Mouse (Mus musculus): ENCODE data around the gene Dlg1.
A peak's percentile ranks its signal among the peaks of the same experiment; 100 is the strongest.

The Dlg1 gene

DNA sequence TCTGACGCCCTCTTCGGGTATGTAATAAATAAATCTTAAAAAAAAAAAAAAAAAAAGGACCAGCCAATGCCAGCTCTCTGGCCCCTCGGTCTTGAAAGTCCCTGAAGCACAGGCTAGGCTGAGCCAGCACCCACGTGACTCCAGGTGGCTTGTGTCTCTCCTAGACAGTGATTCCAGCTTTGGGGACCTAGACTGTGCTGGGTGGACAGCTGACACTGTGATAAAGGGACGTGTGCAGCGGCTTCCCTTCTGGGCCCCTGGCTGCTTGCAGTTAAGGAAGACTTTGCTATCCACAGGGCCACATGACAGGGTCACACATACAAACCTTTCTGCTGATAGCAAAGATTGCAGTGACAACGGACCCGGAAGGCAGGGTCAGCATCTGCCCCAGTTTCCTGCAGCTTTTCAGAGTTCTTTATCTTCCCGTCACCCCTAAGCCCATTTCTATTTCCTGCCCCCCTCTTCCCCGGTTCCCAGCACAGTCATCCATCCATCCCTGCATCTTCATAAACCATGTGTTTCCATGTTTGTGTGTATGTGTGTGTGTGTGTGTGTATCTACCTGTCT is 247.1 kb downstream of the Dlg1 start:
- DNase-seq: no peak

DNA sequence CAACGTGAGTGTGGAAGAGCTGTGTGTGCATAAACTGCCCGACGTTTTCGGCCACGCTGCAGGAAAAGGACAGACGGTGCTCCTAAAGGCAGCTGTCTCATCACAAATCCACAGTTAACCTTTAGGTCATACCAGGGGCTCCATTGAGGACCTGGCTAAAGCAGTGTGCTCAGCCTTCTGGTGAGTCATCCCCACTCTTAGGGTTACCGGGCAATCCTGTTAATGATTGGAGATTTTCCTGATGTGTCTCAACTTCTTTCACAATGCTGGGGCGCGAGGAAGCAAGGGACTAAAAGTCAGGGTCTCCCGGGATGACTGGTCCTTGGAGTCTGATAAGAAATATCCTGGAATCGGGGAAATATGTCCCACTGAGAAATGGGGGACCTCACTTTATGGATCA is 254.5 kb downstream of the Dlg1 start:
- DNase-seq: no peak

DNA sequence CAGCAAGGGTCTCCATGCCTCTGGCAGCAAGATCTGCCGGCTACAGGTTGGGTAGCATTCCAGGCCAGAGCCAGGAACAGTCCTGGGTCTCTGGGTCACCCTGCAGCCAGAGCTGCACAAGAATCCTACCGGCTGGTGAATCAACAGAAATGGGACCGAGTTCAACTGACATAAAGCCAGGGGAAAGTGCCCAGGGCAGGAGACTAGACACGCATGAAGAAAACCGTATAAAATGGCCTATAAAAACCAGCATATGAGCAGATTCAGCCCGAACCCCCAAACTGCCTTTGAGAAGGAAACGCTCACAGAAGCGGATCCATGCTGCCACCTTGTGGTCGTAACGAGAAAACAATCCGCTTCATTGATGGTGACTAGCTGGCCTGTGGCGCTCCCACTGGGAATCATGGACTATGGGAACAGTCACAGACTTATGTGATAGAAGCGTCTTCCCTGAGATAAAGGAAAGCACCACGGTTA is 255.0 kb downstream of the Dlg1 start:
- DNase-seq: peak; percentile 89

DNA sequence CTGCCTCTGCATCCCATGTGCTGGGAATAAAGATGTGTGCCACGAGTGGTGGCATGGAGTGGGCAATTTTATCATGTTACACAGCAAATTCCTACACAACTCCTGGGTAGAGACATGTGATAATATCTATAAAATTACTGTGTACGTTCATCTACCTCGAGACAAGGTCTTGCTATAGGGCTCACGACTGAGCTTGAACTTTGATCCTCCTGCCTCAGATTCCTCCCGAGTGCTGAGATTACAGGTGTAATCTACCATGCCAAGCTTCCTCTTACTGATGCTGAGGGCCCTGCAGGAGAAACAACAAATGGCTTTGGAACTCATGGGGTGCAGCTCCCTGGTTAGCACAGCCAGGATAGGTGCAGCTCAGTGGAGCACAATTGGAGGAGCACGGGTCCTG is 261.1 kb downstream of the Dlg1 start:
- DNase-seq: no peak
